Mouse (Mus musculus): ENCODE data around the gene Clk2.

The Clk2 gene

GRCm38 (mm10) chr3:89164506-89165267 is at the start of gene Clk2:
TSS of gene Clk2 (plus strand) at chr3:89164795.
- in situ Hi-C loops (cut with MboI; ENCODE audit: low sequenced_read_pairs), result no loop called here

GRCm38 (mm10) chr3:89115522-89115921 is 49.1 kb upstream of the Clk2 start:
- in situ Hi-C loops (cut with MboI; ENCODE audit: low sequenced_read_pairs), result no loop called here

- in situ Hi-C loops (cut with MboI; ENCODE audit: low sequenced_read_pairs), result no loop called here
Measured at GRCm38 (mm10) chr3:89123313-89123712, 41.3 kb upstream of the Clk2 start.

GRCm38 (mm10) chr3:89124241-89124640 is 40.4 kb upstream of the Clk2 start:
- in situ Hi-C loops (cut with MboI; ENCODE audit: low sequenced_read_pairs), result no loop called here

GRCm38 (mm10) chr3:89125981-89126380 is 38.6 kb upstream of the Clk2 start:
- in situ Hi-C loops (cut with MboI; ENCODE audit: low sequenced_read_pairs), result no loop called here

GRCm38 (mm10) chr3:89129908-89130307 is 34.7 kb upstream of the Clk2 start:
- in situ Hi-C loops (cut with MboI; ENCODE audit: low sequenced_read_pairs), result no loop called here

- in situ Hi-C loops (cut with MboI; ENCODE audit: low sequenced_read_pairs), result no loop called here
Measured at GRCm38 (mm10) chr3:89131816-89132215, 32.8 kb upstream of the Clk2 start.

GRCm38 (mm10) chr3:89132285-89133062 is 32.1 kb upstream of the Clk2 start:
- in situ Hi-C loops (cut with MboI; ENCODE audit: low sequenced_read_pairs), result no loop called here

- in situ Hi-C loops (cut with MboI; ENCODE audit: low sequenced_read_pairs), result no loop called here
Measured at GRCm38 (mm10) chr3:89133063-89133450, 31.5 kb upstream of the Clk2 start.

- in situ Hi-C loops (cut with MboI; ENCODE audit: low sequenced_read_pairs), result no loop called here
Measured at GRCm38 (mm10) chr3:89133752-89134151, 30.8 kb upstream of the Clk2 start.

GRCm38 (mm10) chr3:89135958-89136357 is 28.6 kb upstream of the Clk2 start, which contains the start of gene Pklr:
TSS of gene Pklr (plus strand) at chr3:89136142.
- in situ Hi-C loops (cut with MboI; ENCODE audit: low sequenced_read_pairs), result no loop called here

GRCm38 (mm10) chr3:89136365-89136764 is 28.2 kb upstream of the Clk2 start:
- in situ Hi-C loops (cut with MboI; ENCODE audit: low sequenced_read_pairs), result no loop called here

- in situ Hi-C loops (cut with MboI; ENCODE audit: low sequenced_read_pairs), result no loop called here
Measured at GRCm38 (mm10) chr3:89144821-89145220, 19.8 kb upstream of the Clk2 start.

GRCm38 (mm10) chr3:89145566-89145965 is 19.0 kb upstream of the Clk2 start:
- in situ Hi-C loops (cut with MboI; ENCODE audit: low sequenced_read_pairs), result no loop called here

- in situ Hi-C loops (cut with MboI; ENCODE audit: low sequenced_read_pairs), result no loop called here
Measured at GRCm38 (mm10) chr3:89147101-89147978, 17.3 kb upstream of the Clk2 start.

GRCm38 (mm10) chr3:89147979-89148311 is 16.6 kb upstream of the Clk2 start:
- in situ Hi-C loops (cut with MboI; ENCODE audit: low sequenced_read_pairs), result no loop called here

- in situ Hi-C loops (cut with MboI; ENCODE audit: low sequenced_read_pairs), result no loop called here
Measured at GRCm38 (mm10) chr3:89148567-89148966, 16.0 kb upstream of the Clk2 start.

GRCm38 (mm10) chr3:89152084-89152835 is 12.3 kb upstream of the Clk2 start:
- in situ Hi-C loops (cut with MboI; ENCODE audit: low sequenced_read_pairs), result no loop called here

GRCm38 (mm10) chr3:89156951-89157350 is 7.6 kb upstream of the Clk2 start:
- in situ Hi-C loops (cut with MboI; ENCODE audit: low sequenced_read_pairs), result no loop called here

- in situ Hi-C loops (cut with MboI; ENCODE audit: low sequenced_read_pairs), result no loop called here
Measured at GRCm38 (mm10) chr3:89158651-89159050, 5.9 kb upstream of the Clk2 start.

GRCm38 (mm10) chr3:89159211-89159610 is 5.4 kb upstream of the Clk2 start:
- in situ Hi-C loops (cut with MboI; ENCODE audit: low sequenced_read_pairs), result no loop called here
